Mouse (Mus musculus): ENCODE measurements around the gene Cd300lg.

Gene Cd300lg

GRCm38 (mm10) chr11:102041350-102041949 is at the start of gene Cd300lg:
TSS of gene Cd300lg (plus strand) at chr11:102041509.
- DNase-seq (ENCODE audit: low spot score), result no peak

GRCm38 (mm10) chr11:101991813-101992212 is 49.5 kb upstream of the Cd300lg start:
- DNase-seq (ENCODE audit: low spot score), result no peak

GRCm38 (mm10) chr11:101992411-101992810 is 48.9 kb upstream of the Cd300lg start:
- no peak for DNase-seq (ENCODE audit: low spot score)

GRCm38 (mm10) chr11:101994100-101994499 is 47.2 kb upstream of the Cd300lg start:
- no peak for DNase-seq (ENCODE audit: low spot score)

GRCm38 (mm10) chr11:101995938-101996337 is 45.4 kb upstream of the Cd300lg start:
- DNase-seq (ENCODE audit: low spot score), result no peak

- DNase-seq (ENCODE audit: low spot score), result no peak
Measured at GRCm38 (mm10) chr11:101998258-101998657, 43.1 kb upstream of the Cd300lg start.

- DNase-seq (ENCODE audit: low spot score), result no peak
Measured at GRCm38 (mm10) chr11:101999466-101999865, 41.8 kb upstream of the Cd300lg start.

- peak; percentile 69 for DNase-seq (ENCODE audit: low spot score)
Measured at GRCm38 (mm10) chr11:102004251-102004650, 37.1 kb upstream of the Cd300lg start.

- no peak for DNase-seq (ENCODE audit: low spot score)
Measured at GRCm38 (mm10) chr11:102006271-102006670, 35.0 kb upstream of the Cd300lg start.

GRCm38 (mm10) chr11:102006688-102007087 is 34.6 kb upstream of the Cd300lg start:
- DNase-seq (ENCODE audit: low spot score), result peak; percentile 58

- DNase-seq (ENCODE audit: low spot score), result no peak
Measured at GRCm38 (mm10) chr11:102008372-102008771, 32.9 kb upstream of the Cd300lg start.

- no peak for DNase-seq (ENCODE audit: low spot score)
Measured at GRCm38 (mm10) chr11:102008954-102009637, 32.2 kb upstream of the Cd300lg start.

GRCm38 (mm10) chr11:102010140-102010539 is 31.2 kb upstream of the Cd300lg start:
- DNase-seq (ENCODE audit: low spot score), result no peak

GRCm38 (mm10) chr11:102011510-102011909 is 29.8 kb upstream of the Cd300lg start:
- no peak for DNase-seq (ENCODE audit: low spot score)

- DNase-seq (ENCODE audit: low spot score), result no peak
Measured at GRCm38 (mm10) chr11:102013201-102013600, 28.1 kb upstream of the Cd300lg start.

GRCm38 (mm10) chr11:102015472-102015871 is 25.8 kb upstream of the Cd300lg start:
- DNase-seq (ENCODE audit: low spot score), result no peak

- no peak for DNase-seq (ENCODE audit: low spot score)
Measured at GRCm38 (mm10) chr11:102016136-102016535, 25.2 kb upstream of the Cd300lg start.

- no peak for DNase-seq (ENCODE audit: low spot score)
Measured at GRCm38 (mm10) chr11:102019736-102020135, 21.6 kb upstream of the Cd300lg start.

GRCm38 (mm10) chr11:102021196-102021595 is 20.1 kb upstream of the Cd300lg start:
- no peak for DNase-seq (ENCODE audit: low spot score)

GRCm38 (mm10) chr11:102023406-102023805 is 17.9 kb upstream of the Cd300lg start:
- DNase-seq (ENCODE audit: low spot score), result no peak

- DNase-seq (ENCODE audit: low spot score), result no peak
Measured at GRCm38 (mm10) chr11:102024084-102024758, 17.1 kb upstream of the Cd300lg start.

- DNase-seq (ENCODE audit: low spot score), result no peak
Measured at GRCm38 (mm10) chr11:102024875-102025274, 16.4 kb upstream of the Cd300lg start.

GRCm38 (mm10) chr11:102025354-102025753 is 16.0 kb upstream of the Cd300lg start:
- no peak for DNase-seq (ENCODE audit: low spot score)

All from testis, postnatal 10 days (tissue).